Mouse (Mus musculus) cortical plate, adult 2 months (tissue): ENCODE data around the gene Ufc1. TPM values are rescaled to one million over a fixed set of nuclear protein-coding genes. Genes with fewer than 3 reads are reported as not detected.
A peak's percentile ranks its signal among the peaks of the same experiment; 100 is the strongest.

ENCODE experiments used
- H3K27ac ChIP-seq: fragments of 200-500 bp; 2 replicates; pipeline ENCODE4 v1.5.1; 2012; ENCODE audit warnings: low read length, control low read depth, inconsistent platforms; ENCODE audit not compliant: insufficient read depth
- H3K4me1 ChIP-seq: fragments of 200-500 bp; 2 replicates; pipeline ENCODE4 v1.6.1; 2011; ENCODE audit warnings: low read length; ENCODE audit not compliant: control insufficient read depth, insufficient read depth
- H3K4me3 ChIP-seq: fragments of 200-500 bp; 2 replicates; pipeline ENCODE4 v1.5.1; 2011; ENCODE audit warnings: mild to moderate bottlenecking, low read length, control low read depth; ENCODE audit not compliant: insufficient read depth
- CTCF ChIP-seq: fragments of 200-500 bp; IDR thresholded peaks from 2 replicates; pipeline ENCODE4 v1.5.1; 2011; ENCODE audit warnings: mild to moderate bottlenecking, control low read depth, low read length; ENCODE audit not compliant: insufficient read depth; ENCODE audit errors: extremely low read depth
- POLR2A ChIP-seq: fragments of 200-500 bp; IDR thresholded peaks from 2 replicates; pipeline ENCODE4 v1.6.1; 2011; ENCODE audit warnings: mild to moderate bottlenecking, low read length, control low read depth; ENCODE audit not compliant: insufficient read depth; ENCODE audit errors: extremely low read depth
- polyA plus RNA-seq: library from polyadenylated mRNA; depleted of rRNA; stranded (reverse); fragments of >200 nt; gene quantifications from 2 replicates; pipeline ENCODE4 v1.2.3, GENCODE M21; 2012

Ufc1 gene
- polyA plus RNA-seq, 1 experiment = 93.9 TPM

DNA sequence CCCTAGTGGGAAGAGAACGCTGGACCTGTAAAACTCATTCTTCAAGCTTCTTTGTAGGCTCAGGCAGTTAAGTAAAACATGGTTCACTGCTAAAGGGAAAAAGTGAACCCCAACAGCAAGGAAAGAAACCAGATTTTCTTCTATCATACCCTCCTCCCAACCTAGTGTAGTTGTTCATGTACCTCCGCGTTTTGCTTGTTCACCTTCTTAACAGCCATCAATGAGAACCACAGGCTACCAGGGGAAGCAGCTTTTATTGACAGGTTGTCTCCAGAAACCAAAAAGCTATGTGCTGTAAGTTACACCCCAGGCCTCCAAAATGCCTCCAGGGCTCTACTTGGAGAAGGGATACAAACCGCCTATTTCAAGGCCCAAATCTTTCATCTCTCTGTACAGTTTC is 6.5 kb downstream of the Ufc1 start:
- Histone ChIP-seq H3K4me1 (peaks cover 4% of the 10 kb centered on the region; the same call in 1 of the 2 replicates), H3K27ac (peak overlapping the region; percentile 79; the same call in 1 of the 2 replicates), H3K4me3 (peak overlapping the region; percentile 85)
- no peak for TF ChIP-seq CTCF
- TF ChIP-seq POLR2A = no peak

GRCm38 (mm10) chr1:171287136-171288081 is 7.4 kb downstream of the Ufc1 start, which contains the start of gene Usp21:
Gene Usp21, minus strand, starts transcription at chr1:171287991.
- peaks cover 4% of the 10 kb centered on the region; the same call in 1 of the 2 replicates for H3K4me1 ChIP-seq
- TF ChIP-seq POLR2A (no peak; the same call in 1 of the 2 replicates), CTCF (no peak)
- peak within 1 kb of the TSS; percentile 85 for H3K4me3 ChIP-seq
- H3K27ac ChIP-seq = peak within 1 kb of the TSS; percentile 82

- peak overlapping the region; percentile 85; the same call in 1 of the 2 replicates for H3K4me3 ChIP-seq
- H3K27ac ChIP-seq = no peak overlapping the region
- peaks cover 4% of the 10 kb centered on the region; the same call in 1 of the 2 replicates for H3K4me1 ChIP-seq
- no peak for TF ChIP-seq POLR2A
- TF ChIP-seq CTCF = no peak
Measured at GRCm38 (mm10) chr1:171286517-171286916, 8.3 kb downstream of the Ufc1 start.

DNA sequence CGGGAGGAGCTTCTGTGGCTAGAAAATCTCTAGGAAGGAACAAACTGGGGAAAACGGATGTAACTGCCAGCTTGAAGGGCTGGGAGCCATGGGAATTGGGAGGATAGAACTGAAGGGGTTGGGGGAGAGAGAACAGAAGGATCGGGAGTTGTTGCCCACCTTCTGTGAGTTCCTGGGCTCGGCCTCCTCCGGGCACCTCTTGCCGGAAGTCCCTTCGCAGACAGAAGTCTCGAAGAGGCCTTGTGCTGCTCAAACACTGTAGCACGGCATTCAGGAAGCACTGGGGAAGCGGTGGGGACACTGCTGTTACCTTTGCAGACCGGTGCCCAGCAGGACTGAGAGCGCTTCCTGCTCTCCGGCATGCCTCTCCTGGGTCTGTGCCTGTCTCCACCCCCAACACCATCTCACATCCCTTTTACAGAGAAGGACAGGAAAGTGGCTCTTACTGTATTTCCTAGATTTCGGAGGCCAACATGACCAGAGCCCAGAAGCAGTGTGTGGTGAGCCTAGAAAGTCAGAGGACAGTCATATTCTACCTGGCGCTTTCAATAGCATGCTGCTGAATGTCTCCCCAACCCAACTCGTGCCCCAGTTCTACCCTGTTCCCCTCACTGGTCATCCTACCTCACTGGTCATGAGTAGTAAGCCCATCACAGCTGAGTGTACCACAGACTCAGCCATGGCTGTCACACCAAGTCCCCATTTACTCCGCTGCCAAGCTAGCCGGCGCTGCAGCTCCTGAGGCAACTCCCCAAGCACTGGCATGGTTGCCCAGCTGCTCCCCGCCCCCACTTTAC is 9.5 kb downstream of the Ufc1 start:
- H3K27ac ChIP-seq = no peak overlapping the region
- H3K4me3 ChIP-seq = no peak overlapping the region; the same call in 1 of the 2 replicates
- TF ChIP-seq POLR2A = no peak; the same call in 1 of the 2 replicates
- no peak for TF ChIP-seq CTCF
- peaks cover 4% of the 10 kb centered on the region; the same call in 1 of the 2 replicates for H3K4me1 ChIP-seq

DNA sequence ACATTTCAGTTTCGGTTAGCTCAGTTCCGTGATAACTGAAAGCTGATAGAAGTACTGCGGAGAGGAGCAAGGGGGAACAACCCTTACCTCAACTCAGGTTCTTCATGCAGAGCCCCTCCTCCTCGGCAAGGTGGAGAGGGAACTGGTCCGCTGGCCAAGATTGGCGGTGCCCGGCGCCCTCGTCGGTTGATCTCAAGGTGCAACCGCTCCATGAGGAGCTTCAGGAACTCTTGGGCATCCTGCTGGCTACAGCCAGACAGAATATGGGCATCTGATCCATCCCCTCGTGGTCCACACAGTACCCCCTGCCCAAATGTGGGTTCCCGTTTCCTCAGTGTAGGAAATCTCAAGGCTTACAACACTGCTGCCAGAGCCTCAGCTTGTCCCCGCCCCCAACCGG is 10.3 kb downstream of the Ufc1 start:
- no peak overlapping the region for H3K27ac ChIP-seq

GRCm38 (mm10) chr1:171283188-171284160 is 11.3 kb downstream of the Ufc1 start:
- TF ChIP-seq POLR2A = no peak
- peaks cover 4% of the 10 kb centered on the region; the same call in 1 of the 2 replicates for H3K4me1 ChIP-seq
- no peak overlapping the region for H3K27ac ChIP-seq
- no peak overlapping the region for H3K4me3 ChIP-seq

More for the DNA sequence above, 10.3 kb downstream of the Ufc1 start:
- TF ChIP-seq POLR2A = no peak
- Histone ChIP-seq H3K4me3 (no peak overlapping the region), H3K4me1 (peaks cover 4% of the 10 kb centered on the region; the same call in 1 of the 2 replicates)

DNA sequence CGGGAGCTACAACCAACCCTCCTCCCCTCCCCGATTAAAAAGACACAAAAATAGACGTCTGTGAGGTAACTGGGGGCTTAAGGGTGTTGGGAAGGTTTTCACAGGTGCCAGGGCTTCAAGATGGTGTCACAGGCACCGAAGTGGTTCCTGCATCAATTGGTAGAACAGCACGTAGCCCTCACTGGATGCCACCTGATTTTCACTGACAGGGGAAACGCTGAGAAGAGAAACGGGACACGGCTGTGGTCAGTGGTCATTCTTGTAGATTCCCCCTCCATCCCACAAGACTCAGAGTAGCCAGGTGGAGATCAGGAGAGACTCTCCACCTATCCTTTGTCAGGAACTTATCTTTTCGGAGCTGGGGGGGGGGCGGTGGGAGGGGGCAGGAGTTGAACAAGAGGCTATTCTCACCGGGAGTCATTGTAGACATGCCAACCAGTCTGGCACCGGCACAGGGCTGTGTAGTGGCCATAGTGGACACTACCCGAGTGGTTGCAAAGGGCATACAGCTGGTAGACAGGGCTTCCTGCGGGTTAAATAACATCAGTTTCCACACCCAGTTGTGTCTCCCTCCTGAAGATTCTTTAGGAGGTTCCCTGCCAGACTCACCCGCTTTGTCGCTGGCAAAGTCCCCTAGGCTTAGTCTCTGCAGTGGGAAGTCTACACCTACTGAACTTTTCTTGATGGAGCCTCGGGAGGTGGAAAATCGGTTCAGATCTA is 12.6 kb downstream of the Ufc1 start:
- H3K4me3 ChIP-seq = no peak overlapping the region
- H3K27ac ChIP-seq = no peak overlapping the region
- no peak for TF ChIP-seq POLR2A
- H3K4me1 ChIP-seq = peaks cover 1% of the 10 kb centered on the region; the same call in 1 of the 2 replicates

DNA sequence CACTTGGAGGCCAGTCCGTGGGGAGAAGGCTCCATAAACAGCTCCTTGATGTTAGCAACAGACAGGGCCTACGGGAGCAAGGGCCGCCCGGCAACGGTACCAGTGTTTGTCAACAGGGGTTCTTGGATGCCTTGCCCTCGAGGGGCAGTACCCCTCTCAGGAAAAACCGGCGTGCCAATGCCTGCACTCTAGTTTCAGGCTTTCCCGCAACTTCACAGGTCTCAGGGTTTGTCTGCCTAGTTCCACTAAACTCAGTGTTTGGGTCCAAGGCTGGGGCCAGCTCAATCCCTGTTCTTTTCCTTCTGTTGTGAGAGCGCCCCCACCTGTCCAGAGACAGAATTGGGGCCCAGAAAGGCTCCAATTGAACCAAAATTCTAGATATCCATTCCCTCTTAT is 13.3 kb downstream of the Ufc1 start:
- H3K4me3 ChIP-seq = peak overlapping the region; percentile 50
- TF ChIP-seq POLR2A = no peak
- TF ChIP-seq CTCF = peak; percentile 49
- H3K27ac ChIP-seq = no peak overlapping the region
- peaks cover 1% of the 10 kb centered on the region; the same call in 1 of the 2 replicates for H3K4me1 ChIP-seq
